Mouse (Mus musculus): ENCODE results near the gene P4ha2. TPM values are rescaled to one million over a fixed set of nuclear protein-coding genes. Genes with fewer than 3 reads are reported as not detected.

Gene P4ha2
- polyA plus RNA-seq, 1 experiment: 23.4 TPM

GRCm38 (mm10) chr11:54156504-54156903 is 56.6 kb downstream of the P4ha2 start:
- Histone ChIP-seq H3K27me3 (replicated peaks; ENCODE audit: control insufficient read depth, insufficient read depth, low read length) (no peaks in the 10 kb centered on the region), H3K4me1 (ENCODE audit: control insufficient read depth, insufficient read depth, low read length) (no peaks in the 10 kb centered on the region), H3K27ac (ENCODE audit: insufficient read depth, low read depth, low read length) (no peak overlapping the region), H3K4me3 (ENCODE audit: insufficient read depth, low read depth, low read length) (no peak overlapping the region), H3K36me3 (ENCODE audit: control insufficient read depth, insufficient read depth, low read length) (no peaks in the 10 kb centered on the region)
- TF ChIP-seq CTCF (conservative IDR thresholded peaks at IDR 0.05; ENCODE audit: insufficient read depth, insufficient read length, low read depth, low read length) (no peak), POLR2A (IDR thresholded peaks at IDR 0.05; ENCODE audit: low read depth, low read length) (no peak)
- no peak for DNase-seq

DNA sequence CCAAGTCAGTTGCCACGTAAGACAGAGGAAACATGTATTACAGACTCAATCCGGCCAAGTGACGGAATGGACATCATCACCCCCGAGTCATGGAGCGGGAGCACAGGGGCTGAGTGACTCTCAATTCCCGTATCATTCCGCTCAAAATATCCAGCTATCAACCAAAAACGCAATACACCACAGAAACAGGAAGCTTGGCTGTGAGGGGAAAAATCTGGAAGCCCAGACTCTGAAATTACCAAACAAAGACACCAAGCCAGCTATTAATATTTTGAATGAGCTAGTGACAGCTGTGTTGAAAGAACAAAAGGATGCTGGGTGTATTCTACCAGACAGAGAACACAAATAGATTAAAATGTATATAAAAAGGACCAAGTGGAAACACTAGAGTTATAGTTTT is 57.7 kb downstream of the P4ha2 start:
- Histone ChIP-seq H3K4me3 (ENCODE audit: insufficient read depth, low read depth, low read length) (no peak overlapping the region), H3K27me3 (replicated peaks; ENCODE audit: control insufficient read depth, insufficient read depth, low read length) (no peaks in the 10 kb centered on the region), H3K27ac (ENCODE audit: insufficient read depth, low read depth, low read length) (no peak overlapping the region), H3K36me3 (ENCODE audit: control insufficient read depth, insufficient read depth, low read length) (no peaks in the 10 kb centered on the region), H3K4me1 (ENCODE audit: control insufficient read depth, insufficient read depth, low read length) (no peaks in the 10 kb centered on the region)
- WGBS: 82% methylated on average over 8 of the region's 8 CpGs
- no peak for DNase-seq
- TF ChIP-seq POLR2A (IDR thresholded peaks at IDR 0.05; ENCODE audit: low read depth, low read length) (no peak), CTCF (conservative IDR thresholded peaks at IDR 0.05; ENCODE audit: insufficient read depth, insufficient read length, low read depth, low read length) (no peak)

DNA sequence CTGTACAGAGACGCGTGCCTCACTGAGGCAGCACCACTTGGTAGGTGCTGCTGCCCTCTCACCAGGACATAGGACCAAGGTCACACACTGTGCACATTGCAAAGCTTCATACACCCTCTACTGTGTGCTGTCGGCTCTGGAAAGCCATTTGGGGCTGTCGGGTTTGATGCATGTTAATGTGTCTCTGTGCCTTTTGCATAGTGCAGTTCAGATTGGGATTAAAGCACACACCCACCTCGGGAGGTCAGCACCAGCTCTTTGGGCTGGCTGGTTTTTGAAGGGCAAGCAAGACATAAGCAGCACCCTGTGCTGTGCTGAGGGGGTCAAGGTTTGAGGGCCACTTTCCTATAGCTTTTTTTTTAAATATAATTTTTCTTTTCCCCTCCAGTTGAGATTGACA is 60.5 kb downstream of the P4ha2 start:
- TF ChIP-seq CTCF (conservative IDR thresholded peaks at IDR 0.05; ENCODE audit: insufficient read depth, insufficient read length, low read depth, low read length) (no peak), POLR2A (IDR thresholded peaks at IDR 0.05; ENCODE audit: low read depth, low read length) (no peak)
- 77% methylated on average over 5 of the region's 5 CpGs for WGBS
- H3K4me3 ChIP-seq (ENCODE audit: insufficient read depth, low read depth, low read length): no peak overlapping the region
- H3K27me3 ChIP-seq (replicated peaks; ENCODE audit: control insufficient read depth, insufficient read depth, low read length): no peaks in the 10 kb centered on the region
- H3K27ac ChIP-seq (ENCODE audit: insufficient read depth, low read depth, low read length): no peak overlapping the region
- peak; percentile 30 for DNase-seq
- H3K4me1 ChIP-seq (ENCODE audit: control insufficient read depth, insufficient read depth, low read length): no peaks in the 10 kb centered on the region
- H3K36me3 ChIP-seq (ENCODE audit: control insufficient read depth, insufficient read depth, low read length): no peaks in the 10 kb centered on the region

DNA sequence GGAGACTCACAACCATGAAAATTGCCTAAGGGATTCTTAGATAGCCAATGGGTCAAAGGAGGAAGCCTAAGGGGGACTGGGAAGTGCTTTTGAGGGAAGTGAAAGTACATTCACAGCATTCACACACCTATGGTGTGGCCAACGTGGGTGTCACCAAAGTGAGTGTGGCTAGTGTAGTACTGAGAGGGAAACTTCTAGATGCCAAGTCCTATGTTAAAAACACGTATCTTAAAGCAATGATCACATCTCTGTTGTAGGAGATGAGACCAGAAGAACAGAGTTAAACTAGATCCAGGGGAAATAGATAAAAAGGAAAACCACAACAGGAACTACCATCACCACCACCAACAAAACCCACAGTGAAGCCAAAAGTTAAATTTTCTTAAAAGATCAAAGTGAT is 61.0 kb downstream of the P4ha2 start:
- H3K4me1 ChIP-seq (ENCODE audit: control insufficient read depth, insufficient read depth, low read length): no peaks in the 10 kb centered on the region
- no peak overlapping the region for H3K4me3 ChIP-seq (ENCODE audit: insufficient read depth, low read depth, low read length)
- no peak overlapping the region for H3K27ac ChIP-seq (ENCODE audit: insufficient read depth, low read depth, low read length)
- DNase-seq: peak; percentile 10
- no peaks in the 10 kb centered on the region for H3K27me3 ChIP-seq (replicated peaks; ENCODE audit: control insufficient read depth, insufficient read depth, low read length)
- H3K36me3 ChIP-seq (ENCODE audit: control insufficient read depth, insufficient read depth, low read length): no peaks in the 10 kb centered on the region
- WGBS: 67% methylated on average over 2 of the region's 2 CpGs
- TF ChIP-seq POLR2A (IDR thresholded peaks at IDR 0.05; ENCODE audit: low read depth, low read length) (no peak), CTCF (conservative IDR thresholded peaks at IDR 0.05; ENCODE audit: insufficient read depth, insufficient read length, low read depth, low read length) (no peak)

DNA sequence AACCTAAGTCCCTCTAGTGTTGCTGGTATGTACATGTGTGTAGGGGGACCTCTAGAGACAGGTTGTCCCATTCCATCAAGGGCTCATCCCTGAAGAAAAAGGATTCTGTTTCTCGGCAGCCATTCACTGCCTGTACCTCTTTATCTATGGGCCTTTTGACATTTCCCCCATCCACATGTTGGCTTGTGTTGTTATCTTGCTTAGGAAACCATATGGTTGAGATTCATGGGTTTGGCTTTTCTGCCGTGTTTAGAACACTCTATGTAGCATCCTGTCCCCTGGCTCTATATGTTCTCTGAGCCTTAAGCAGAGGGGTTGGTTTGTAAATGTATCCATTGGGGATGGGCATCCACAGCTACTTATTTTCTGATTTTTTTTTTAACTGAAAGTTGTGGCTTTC is 61.6 kb downstream of the P4ha2 start:
- WGBS: 92% methylated on average over 2 of the region's 2 CpGs

DNA sequence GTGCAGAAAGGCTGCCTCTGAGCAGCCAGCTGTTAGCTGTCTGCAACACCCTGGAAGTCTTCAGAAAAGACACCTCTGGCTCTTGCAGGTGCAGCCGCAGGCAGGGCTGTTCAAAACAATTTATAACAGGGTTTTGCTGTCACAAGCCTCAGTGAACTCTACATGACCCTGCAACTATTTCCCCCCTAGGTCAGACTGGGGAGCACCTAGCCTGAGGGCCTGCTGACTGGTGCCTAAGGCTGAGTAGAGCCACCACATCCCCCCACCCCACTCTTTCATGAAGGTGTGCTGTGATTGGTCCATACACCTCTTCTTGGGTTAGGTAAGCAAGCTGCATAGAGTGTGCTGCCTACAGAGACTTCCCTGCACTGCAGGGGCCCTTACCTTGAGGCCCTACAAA is 63.1 kb downstream of the P4ha2 start:
- H3K4me1 ChIP-seq (ENCODE audit: control insufficient read depth, insufficient read depth, low read length): no peaks in the 10 kb centered on the region

More for the DNA sequence above, 61.6 kb downstream of the P4ha2 start:
- no peaks in the 10 kb centered on the region for H3K27me3 ChIP-seq (replicated peaks; ENCODE audit: control insufficient read depth, insufficient read depth, low read length)
- no peak overlapping the region for H3K27ac ChIP-seq (ENCODE audit: insufficient read depth, low read depth, low read length)
- DNase-seq: no peak
- no peak for TF ChIP-seq POLR2A (IDR thresholded peaks at IDR 0.05; ENCODE audit: low read depth, low read length)
- no peak for TF ChIP-seq CTCF (conservative IDR thresholded peaks at IDR 0.05; ENCODE audit: insufficient read depth, insufficient read length, low read depth, low read length)
- no peak overlapping the region for H3K4me3 ChIP-seq (ENCODE audit: insufficient read depth, low read depth, low read length)
- no peaks in the 10 kb centered on the region for H3K36me3 ChIP-seq (ENCODE audit: control insufficient read depth, insufficient read depth, low read length)
- no peaks in the 10 kb centered on the region for H3K4me1 ChIP-seq (ENCODE audit: control insufficient read depth, insufficient read depth, low read length)

GRCm38 (mm10) chr11:54169432-54170295 is 69.8 kb downstream of the P4ha2 start:
- Histone ChIP-seq H3K27me3 (replicated peaks; ENCODE audit: control insufficient read depth, insufficient read depth, low read length) (no peaks in the 10 kb centered on the region), H3K36me3 (ENCODE audit: control insufficient read depth, insufficient read depth, low read length) (no peaks in the 10 kb centered on the region), H3K4me1 (ENCODE audit: control insufficient read depth, insufficient read depth, low read length) (no peaks in the 10 kb centered on the region), H3K4me3 (ENCODE audit: insufficient read depth, low read depth, low read length) (no peak overlapping the region), H3K27ac (ENCODE audit: insufficient read depth, low read depth, low read length) (no peak overlapping the region)
- 68% methylated on average over 3 of the region's 3 CpGs for WGBS
- TF ChIP-seq POLR2A (IDR thresholded peaks at IDR 0.05; ENCODE audit: low read depth, low read length) (no peak), CTCF (conservative IDR thresholded peaks at IDR 0.05; ENCODE audit: insufficient read depth, insufficient read length, low read depth, low read length) (no peak)
- no peak for DNase-seq

More for the DNA sequence above, 63.1 kb downstream of the P4ha2 start:
- Histone ChIP-seq H3K4me3 (ENCODE audit: insufficient read depth, low read depth, low read length) (no peak overlapping the region), H3K27ac (ENCODE audit: insufficient read depth, low read depth, low read length) (no peak overlapping the region), H3K27me3 (replicated peaks; ENCODE audit: control insufficient read depth, insufficient read depth, low read length) (no peaks in the 10 kb centered on the region), H3K36me3 (ENCODE audit: control insufficient read depth, insufficient read depth, low read length) (no peaks in the 10 kb centered on the region)
- 44% methylated on average over 1 of the region's 1 CpGs for WGBS
- TF ChIP-seq CTCF (conservative IDR thresholded peaks at IDR 0.05; ENCODE audit: insufficient read depth, insufficient read length, low read depth, low read length): no peak
- no peak for DNase-seq
